In the genomic region with DNA sequence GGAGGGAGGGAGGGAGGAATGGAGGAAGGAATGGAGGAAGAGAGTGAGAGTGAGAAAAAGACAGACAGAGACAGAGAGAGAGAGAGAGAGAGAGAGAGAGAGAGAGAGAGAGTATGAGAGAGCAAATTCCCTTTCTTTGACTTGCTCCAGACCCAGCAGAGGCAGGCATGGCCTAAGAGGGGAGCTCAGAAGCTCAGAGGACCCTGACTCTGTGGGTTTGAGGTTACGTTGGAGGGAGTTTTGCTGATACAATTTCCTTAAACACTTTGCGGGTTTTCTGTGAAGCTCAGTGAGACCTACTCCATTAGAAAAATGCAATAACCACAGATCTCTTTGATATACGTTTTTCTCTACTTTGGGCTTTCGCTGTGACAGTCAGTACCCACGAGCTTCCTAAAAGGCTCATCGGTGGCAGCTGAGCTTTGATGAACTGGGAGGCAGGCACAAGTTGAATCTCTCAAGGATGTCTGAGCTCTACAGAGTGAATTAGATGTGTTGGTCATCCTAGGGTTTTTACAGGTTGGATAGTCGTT, we compare ENCODE assay signal across 30 mouse cellular contexts.
DNase-seq lines count a peak whose midpoint lies in the region.
"Had no signal": no experiment of that assay in that cellular context is flagged by ENCODE, and none has a peak within 500 bp of the region (broad histone marks: within the 10 kb centered on the region; RNA-seq: fewer than 3 reads in every experiment).

No protein-coding gene starts in this region.

- 83% methylated on average over 7 of the region's 7 CpGs for WGBS in heart, embryonic 10.5 days

- peaks cover 45% of the 10 kb centered on the region for H3K4me1 ChIP-seq in heart, embryonic 10.5 days
- H3K4me1 ChIP-seq: embryonic facial prominence, embryonic 12.5 days; neural tube, embryonic 15.5 days had no signal

- no peak for DNase-seq in heart, embryonic 10.5 days (ENCODE audit: low spot score)
- no peak for DNase-seq in heart, postnatal 10 days
- DNase-seq in T-cell, adult 2 months (ENCODE audit: low spot score) = peak; percentile 24
- peak; percentile 55 for DNase-seq in induced T-regulatory cell, adult 2 months (ENCODE audit: low read depth)
- DNase-seq in gastrocnemius, postnatal 25 days = no peak
- DNase-seq in heart, postnatal 4 days = no peak
- DNase-seq in kidney, postnatal 10 days = no peak
- DNase-seq: adrenal gland, adult 8-10 months; cerebellum, adult 8-10 months; cerebellum, postnatal 25 days; embryo, embryonic 11 days; heart, adult 18-20 months; heart, postnatal 14 days; kidney, adult 18-20 months; kidney, postnatal 36 days; left cerebral cortex, postnatal 4 days; liver, embryonic 13.5 days; lung, adult 18-20 months; midbrain, embryonic 14.5 days; retina, postnatal 1 day; right cerebral cortex, postnatal 14 days; thymus, postnatal 14 days had no signal

- H3K27me3 ChIP-seq in heart, embryonic 10.5 days (ENCODE audit: insufficient read depth, poor library complexity, severe bottlenecking) = 0 out of 2 replicates have a peak, but pooled peaks cover 4% of the 10 kb centered on the region
- H3K27me3 ChIP-seq: embryonic facial prominence, embryonic 12.5 days; heart, embryonic 13.5 days; kidney, embryonic 15.5 days; limb, embryonic 15.5 days had no signal

- H3K27ac ChIP-seq in heart, embryonic 10.5 days = 0 out of 2 replicates have a peak overlapping the region, but pooled peaks have one; percentile 13
- H3K27ac ChIP-seq: embryonic facial prominence, embryonic 12.5 days; heart, embryonic 13.5 days; hindbrain, embryonic 14.5 days; kidney, embryonic 15.5 days; layer of hippocampus, adult 2 months; limb, embryonic 15.5 days; liver, embryonic 13.5 days; macrophage; neural tube, embryonic 15.5 days had no signal

- no peaks in the 10 kb centered on the region for H3K36me3 ChIP-seq in heart, embryonic 10.5 days
- H3K36me3 ChIP-seq: embryonic facial prominence, embryonic 12.5 days; heart, embryonic 13.5 days; kidney, embryonic 15.5 days; limb, embryonic 15.5 days; liver, embryonic 13.5 days; neural tube, embryonic 15.5 days had no signal

- intact Hi-C loops in heart, postnatal 10 days (cut with DNase I) = no loop called here

- no peaks in the 10 kb centered on the region for H3K9me3 ChIP-seq in heart, embryonic 10.5 days
- H3K9me3 ChIP-seq: embryonic facial prominence, embryonic 12.5 days; heart, embryonic 13.5 days; kidney, embryonic 15.5 days; limb, embryonic 15.5 days; liver, embryonic 13.5 days; neural tube, embryonic 15.5 days had no signal

- no peak overlapping the region for H3K4me3 ChIP-seq in heart, embryonic 10.5 days
- H3K4me3 ChIP-seq: embryonic facial prominence, embryonic 12.5 days; heart, embryonic 13.5 days; kidney, embryonic 15.5 days; layer of hippocampus, adult 2 months; limb, embryonic 15.5 days; liver, embryonic 13.5 days; neural tube, embryonic 15.5 days had no signal

Comparison
In these comparisons a context has a peak if more than half of its experiments do, and no peak if none do; other contexts are left out.
1. DNase-seq: peak in T-cell, adult 2 months (single experiment) and induced T-regulatory cell, adult 2 months (single experiment); none in heart, embryonic 10.5 days (single experiment), heart, postnatal 10 days (0 of 2), gastrocnemius, postnatal 25 days (single experiment), heart, postnatal 4 days (single experiment) and kidney, postnatal 10 days (single experiment).